Mouse (Mus musculus): ENCODE measurements around the gene Lmntd1.
"Not testable (repeated sequence)": the region's sequence is repeated elsewhere in the genome, so short reads cannot be mapped to it uniquely, and the experiment has no call there.

The Lmntd1 gene

GRCm38 (mm10) chr6:145339956-145340656 lies 274.0 kb downstream of the Lmntd1 start:
- DNase-seq = peak; percentile 85

DNA sequence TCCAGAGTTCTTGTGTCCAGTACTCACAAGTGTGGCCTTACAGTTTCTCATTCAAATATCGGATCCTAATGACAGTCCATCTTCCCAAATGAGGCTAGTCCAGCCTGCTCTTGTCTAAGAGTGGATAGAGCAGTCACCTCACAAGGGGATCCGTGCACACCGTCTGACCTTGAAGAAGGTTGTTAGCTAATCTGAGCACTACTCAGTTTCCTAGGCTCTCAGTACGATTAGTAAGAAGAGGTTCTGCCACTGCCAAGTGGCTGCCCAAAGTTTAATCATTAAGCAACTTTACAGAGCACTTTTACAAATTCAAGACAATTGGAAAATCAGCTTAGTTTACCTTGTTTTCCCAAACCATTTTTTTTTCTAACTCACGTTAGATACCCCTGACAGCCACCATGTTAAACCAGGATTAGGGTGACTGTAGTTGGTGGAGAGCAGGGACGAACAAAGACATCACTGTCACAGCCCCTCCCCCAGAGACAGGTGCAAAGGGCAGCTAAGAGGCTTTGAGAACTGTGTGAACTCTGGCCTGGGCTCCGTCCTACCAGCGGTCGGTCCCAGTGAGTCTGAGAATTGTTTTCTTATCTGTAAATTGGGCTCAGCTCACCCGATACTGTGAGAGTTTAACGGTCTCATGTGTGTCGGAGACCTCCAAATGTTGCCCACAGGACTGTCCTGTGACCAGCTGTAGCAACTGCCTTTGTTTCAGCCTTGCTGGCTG lies 275.4 kb downstream of the Lmntd1 start:
- no peak for DNase-seq

DNA sequence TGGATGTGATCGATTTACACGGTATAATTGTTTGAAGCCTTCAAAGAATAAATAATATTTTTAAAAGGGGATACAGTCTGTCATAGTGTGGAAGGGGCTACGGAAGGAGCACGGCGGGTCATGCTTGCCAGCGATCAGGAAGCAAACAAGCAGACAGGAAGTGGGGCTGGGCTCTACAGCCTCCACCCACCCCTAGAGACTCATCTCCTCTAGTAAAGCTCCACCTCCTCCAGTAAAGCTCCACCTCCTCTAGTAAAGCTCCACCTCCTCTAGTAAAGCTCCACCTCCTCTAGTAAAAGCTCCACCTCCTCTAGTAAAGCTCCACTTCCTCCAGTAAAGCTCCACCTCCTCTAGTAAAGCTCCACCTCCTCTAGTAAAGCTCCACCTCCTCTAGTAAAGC lies 276.6 kb downstream of the Lmntd1 start:
- DNase-seq = not testable (repeated sequence)

DNA sequence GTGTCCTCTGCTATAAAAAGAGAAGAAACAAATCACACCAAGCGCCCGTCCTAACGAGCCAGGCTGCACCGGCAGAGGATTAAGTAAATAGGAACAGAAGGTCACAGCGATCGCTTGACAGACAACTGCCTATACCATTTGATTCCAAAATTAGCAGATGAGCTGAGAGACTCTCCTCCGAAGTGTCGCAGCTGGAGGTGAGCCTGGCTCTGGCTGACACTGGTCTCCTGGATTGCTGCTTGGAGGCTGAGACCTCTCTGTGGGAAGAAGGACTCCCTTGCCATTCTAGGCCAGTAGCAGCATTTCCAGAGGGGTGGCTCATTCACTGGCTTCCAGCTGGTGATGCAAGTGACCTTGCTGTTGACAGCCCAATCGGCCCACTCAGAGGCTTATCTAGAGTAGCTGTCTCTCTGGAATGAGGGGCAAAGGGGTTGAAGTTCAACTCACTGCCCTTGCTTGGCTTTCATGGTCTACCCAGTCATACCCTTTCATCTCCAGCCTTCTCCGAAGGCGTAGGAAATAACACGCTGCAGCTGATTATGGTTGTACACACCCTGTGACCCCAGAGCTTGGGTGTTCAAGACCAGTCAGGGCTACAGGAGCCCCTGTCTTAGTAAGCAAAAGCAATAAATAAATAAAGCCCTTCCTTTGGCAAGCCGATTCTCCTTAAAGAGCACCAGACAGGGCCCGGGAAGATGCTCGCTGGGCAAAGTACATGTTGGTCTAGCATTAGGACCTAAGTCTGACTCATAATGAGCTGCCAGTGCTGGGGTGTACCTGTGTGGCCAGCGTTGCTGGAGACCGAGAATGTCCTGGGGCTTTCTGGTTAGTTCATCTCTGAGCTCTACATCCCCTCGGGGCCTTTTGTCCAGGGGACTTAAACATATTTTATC lies 278.0 kb downstream of the Lmntd1 start:
- DNase-seq = no peak

- no peak for DNase-seq
These were observed 279.9 kb downstream of the Lmntd1 start for GRCm38 (mm10) chr6:145334211-145334610.

- no peak for DNase-seq
These were observed 287.8 kb downstream of the Lmntd1 start for GRCm38 (mm10) chr6:145326141-145326806.

GRCm38 (mm10) chr6:145325095-145325494 lies 289.0 kb downstream of the Lmntd1 start:
- no peak for DNase-seq

GRCm38 (mm10) chr6:145324470-145324869 lies 289.6 kb downstream of the Lmntd1 start:
- DNase-seq = no peak

DNA sequence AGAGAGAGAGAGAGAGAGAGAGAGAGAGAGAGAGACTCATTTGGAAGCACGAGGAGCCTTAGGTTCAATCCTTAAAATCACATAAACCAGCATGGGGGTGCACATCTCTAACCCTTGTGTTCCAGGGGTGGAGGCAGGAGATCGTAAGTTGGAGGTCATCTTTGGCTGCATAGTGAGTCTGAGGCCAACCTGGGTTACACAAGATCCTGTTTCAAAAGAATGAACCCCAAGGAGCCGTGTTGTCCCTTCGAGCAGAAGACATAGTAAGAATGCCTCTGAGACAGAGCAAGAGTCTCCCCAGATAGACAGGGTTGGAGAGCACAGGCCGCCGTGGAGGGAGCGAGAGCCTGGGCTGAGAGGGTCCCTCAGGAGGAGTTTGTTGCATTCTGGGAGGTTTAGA lies 291.9 kb downstream of the Lmntd1 start:
- DNase-seq = no peak

- DNase-seq = no peak
These were observed 294.0 kb downstream of the Lmntd1 start for GRCm38 (mm10) chr6:145320156-145320555.
